Mouse (Mus musculus) intestine, embryonic 14.5 days (tissue): Measurements from ENCODE around the gene Stambp. TPM values are rescaled to one million over a fixed set of nuclear protein-coding genes. Genes with fewer than 3 reads are reported as not detected.

Experiments used
- ATAC-seq: fragments of 200-750 bp; cut with Nextera tagmentation; replicated peaks from 2 replicates; pipeline ENCODE4 v1.8.0; 2017; ENCODE audit warnings: low read depth, moderate number of reproducible peaks, moderate TSS enrichment, moderate library complexity; ENCODE audit not compliant: low FRiP score, low TSS enrichment
- DNase-seq: peaks from one replicate; pipeline ENCODE4 v3.0.0-alpha.2; 2018; ENCODE audit warnings: low spot score
- H3K27ac ChIP-seq: fragments of 300-500 bp; sonication (generic); 2 replicates; pipeline ENCODE4 v1.5.1; 2014; ENCODE audit warnings: low read depth, mild to moderate bottlenecking, control low read depth
- H3K27me3 ChIP-seq: fragments of 300-500 bp; sonication (generic); replicated peaks from 2 replicates; pipeline ENCODE4 v1.6.1; 2014; ENCODE audit warnings: low read length, control low read depth; ENCODE audit not compliant: control insufficient read depth, insufficient read depth
- H3K36me3 ChIP-seq: fragments of 300-500 bp; sonication (generic); 2 replicates; pipeline ENCODE4 v1.6.1; 2014; ENCODE audit warnings: low read length, control low read depth; ENCODE audit not compliant: control insufficient read depth, insufficient read depth
- H3K4me1 ChIP-seq: fragments of 300-500 bp; sonication (generic); replicated peaks from 2 replicates; pipeline ENCODE4 v1.6.1; 2014; ENCODE audit warnings: low read length, control low read depth, mixed read lengths; ENCODE audit not compliant: control insufficient read depth, insufficient read depth
- H3K4me2 ChIP-seq: fragments of 300-500 bp; sonication (generic); 2 replicates; pipeline ENCODE4 v1.6.1; 2014; ENCODE audit warnings: low read length
- H3K4me3 ChIP-seq: fragments of 300-500 bp; sonication (generic); 2 replicates; pipeline ENCODE4 v1.5.1; 2014; ENCODE audit warnings: low read depth, low read length, control low read depth, mixed read lengths
- H3K9ac ChIP-seq: fragments of 300-500 bp; sonication (generic); 2 replicates; pipeline ENCODE4 v1.6.1; 2014; ENCODE audit warnings: mild to moderate bottlenecking, low read length
- H3K9me3 ChIP-seq: fragments of 300-500 bp; sonication (generic); 2 replicates; pipeline ENCODE4 v1.6.1; 2016; ENCODE audit warnings: low read length, control low read depth; ENCODE audit not compliant: control insufficient read depth
- WGBS: fragments of 180-500 bp; shearing (Covaris S2); extraction: QIAGEN DNeasy Blood & Tissue Kit; methylation state at CpG from one replicate; pipeline ENCODE4 v1.1.7; 2014; 5-methylcytosine and 5-hydroxymethylcytosine counted together
- polyA plus RNA-seq: library from polyadenylated mRNA; unstranded; fragments of >200 nt; fragmentation: Nextera tagmentation; extraction: Ambion mirVana; gene quantifications from 2 replicates; pipeline ENCODE4 v1.2.1, GENCODE M21; 2014

Gene Stambp
- polyA plus RNA-seq, 1 experiment from 2014 or later = 23.8 TPM

- no peaks in the 10 kb centered on the region for H3K27me3 ChIP-seq
- H3K4me2 ChIP-seq = no peak overlapping the region
- no peak for ATAC-seq
- DNase-seq = no peak
- no peaks in the 10 kb centered on the region for H3K9me3 ChIP-seq
- no peak overlapping the region for H3K27ac ChIP-seq
- WGBS = 71% methylated on average over 3 of the region's 3 CpGs
- H3K4me3 ChIP-seq = no peak overlapping the region
- H3K4me1 ChIP-seq = peaks cover 5% of the 10 kb centered on the region; the same call in 1 of the 2 replicates
- no peak overlapping the region for H3K9ac ChIP-seq
- peaks cover 22% of the 10 kb centered on the region for H3K36me3 ChIP-seq
Measured at GRCm38 (mm10) chr6:83545778-83546177, 26.8 kb downstream of the Stambp start.

DNA sequence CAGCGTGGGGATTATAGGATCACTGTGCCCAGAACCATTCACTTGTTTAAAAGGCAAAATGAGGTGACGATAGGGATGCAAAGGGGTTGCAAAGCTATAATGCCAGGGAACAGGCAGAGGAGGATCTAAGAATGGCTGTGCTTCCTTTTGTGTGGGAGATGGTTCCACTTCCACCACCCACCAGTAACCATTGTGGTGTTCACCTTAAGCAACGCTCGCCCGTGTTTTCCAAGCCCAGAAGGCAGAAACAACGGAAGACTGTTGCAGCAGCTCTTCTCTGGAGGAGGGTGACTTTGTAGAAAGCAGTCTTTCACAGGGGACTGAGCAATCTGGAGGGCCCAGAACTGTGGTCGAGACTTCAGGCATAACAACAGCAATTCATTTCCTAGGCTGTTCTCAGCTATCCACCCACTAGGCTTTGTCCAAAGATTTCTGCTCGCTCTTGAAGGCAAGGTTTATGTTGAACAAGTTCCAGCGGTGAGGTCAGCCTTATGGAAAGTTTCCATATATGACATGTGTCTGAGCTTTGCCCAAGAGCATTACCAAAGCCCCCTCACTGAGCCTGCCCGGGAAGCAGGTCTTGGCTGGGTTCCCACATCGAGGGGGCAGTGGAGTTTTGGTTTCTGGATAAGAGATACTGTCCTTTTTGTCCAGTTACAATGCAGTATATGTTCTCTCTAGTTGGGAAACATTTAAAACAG lies 30.6 kb downstream of the Stambp start:
- WGBS = 58% methylated on average over 11 of the region's 11 CpGs
- no peak overlapping the region for H3K9ac ChIP-seq
- H3K4me1 ChIP-seq = peaks cover 7% of the 10 kb centered on the region
- H3K4me2 ChIP-seq = peak overlapping the region; percentile 2; the same call in 1 of the 2 replicates
- H3K36me3 ChIP-seq = peaks cover 21% of the 10 kb centered on the region
- no peaks in the 10 kb centered on the region for H3K27me3 ChIP-seq
- no peak overlapping the region for H3K4me3 ChIP-seq
- ATAC-seq (peak; percentile 58), DNase-seq (peak; percentile 56)
- H3K27ac ChIP-seq = peak overlapping the region; percentile 83
- no peaks in the 10 kb centered on the region for H3K9me3 ChIP-seq

DNA sequence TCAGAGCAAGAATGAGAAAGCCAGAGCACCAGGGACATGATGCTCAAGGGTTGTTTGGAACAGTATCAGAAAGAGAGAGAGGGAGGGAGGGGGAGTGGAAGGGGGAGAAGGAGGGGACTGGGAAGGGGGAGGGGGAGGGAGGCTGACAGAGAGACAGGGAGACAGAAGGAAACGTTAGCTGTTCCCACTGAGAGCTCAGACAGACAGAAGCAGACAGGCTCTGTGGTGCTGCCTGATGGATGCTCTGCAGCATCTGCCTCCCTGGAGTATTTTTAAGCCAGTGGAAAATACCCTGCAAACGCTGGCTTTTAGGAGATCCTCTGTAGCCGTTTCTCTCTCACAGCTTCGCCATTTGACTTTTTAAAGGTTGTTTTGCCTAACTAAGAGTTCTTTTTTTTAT lies 32.5 kb downstream of the Stambp start:
- H3K36me3 ChIP-seq = peaks cover 8% of the 10 kb centered on the region; the same call in 1 of the 2 replicates
- H3K4me3 ChIP-seq = no peak overlapping the region
- no peak overlapping the region for H3K9ac ChIP-seq
- H3K27me3 ChIP-seq = no peaks in the 10 kb centered on the region
- ATAC-seq (no peak), DNase-seq (no peak)
- 26% methylated on average over 4 of the region's 4 CpGs for WGBS
- no peaks in the 10 kb centered on the region for H3K9me3 ChIP-seq
- H3K4me2 ChIP-seq = no peak overlapping the region
- peaks cover 14% of the 10 kb centered on the region for H3K4me1 ChIP-seq
- H3K27ac ChIP-seq = peak overlapping the region; percentile 74

- Histone ChIP-seq H3K27me3 (no peaks in the 10 kb centered on the region), H3K36me3 (no peaks in the 10 kb centered on the region), H3K4me2 (peak overlapping the region; percentile 22; the same call in 1 of the 2 replicates), H3K9ac (peak overlapping the region; percentile 8; the same call in 1 of the 2 replicates), H3K4me1 (peaks cover 10% of the 10 kb centered on the region), H3K9me3 (no peaks in the 10 kb centered on the region), H3K4me3 (no peak overlapping the region), H3K27ac (peak overlapping the region; percentile 85)
- 31% methylated on average over 6 of the region's 6 CpGs for WGBS
- DNase-seq (no peak), ATAC-seq (peak; percentile 22; the same call in 1 of the 2 replicates)
Measured at GRCm38 (mm10) chr6:83536795-83537059, 35.8 kb downstream of the Stambp start.

- ATAC-seq (peak; percentile 64), DNase-seq (peak; percentile 62)
- peaks cover 10% of the 10 kb centered on the region for H3K4me1 ChIP-seq
- 41% methylated on average over 12 of the region's 12 CpGs for WGBS
- H3K27me3 ChIP-seq = no peaks in the 10 kb centered on the region
- H3K4me3 ChIP-seq = peak within 1 kb of the TSS; percentile 32
- H3K27ac ChIP-seq = peak within 1 kb of the TSS; percentile 85
- H3K4me2 ChIP-seq = peak within 1 kb of the TSS; percentile 40
- no peaks in the 10 kb centered on the region for H3K36me3 ChIP-seq
- H3K9me3 ChIP-seq = no peaks in the 10 kb centered on the region
- H3K9ac ChIP-seq = peak within 1 kb of the TSS; percentile 56
Measured at GRCm38 (mm10) chr6:83536028-83536794, 36.3 kb downstream of the Stambp start, which contains the start of gene Actg2. TSS of gene Actg2 (minus strand) at chr6:83536265.

GRCm38 (mm10) chr6:83532608-83533007 lies 39.9 kb downstream of the Stambp start:
- no peak for ATAC-seq
- Histone ChIP-seq H3K4me2 (peak overlapping the region; percentile 40), H3K27me3 (no peaks in the 10 kb centered on the region), H3K36me3 (no peaks in the 10 kb centered on the region), H3K4me3 (peak overlapping the region; percentile 32), H3K9me3 (no peaks in the 10 kb centered on the region), H3K4me1 (peaks cover 7% of the 10 kb centered on the region), H3K9ac (peak overlapping the region; percentile 56), H3K27ac (no peak overlapping the region)
- no peak for DNase-seq
- 73% methylated on average over 2 of the region's 2 CpGs for WGBS

- ATAC-seq (no peak), DNase-seq (no peak)
- H3K9ac ChIP-seq = no peak overlapping the region
Measured at GRCm38 (mm10) chr6:83523194-83523593, 49.3 kb downstream of the Stambp start.

GRCm38 (mm10) chr6:83521784-83522183 lies 50.7 kb downstream of the Stambp start:
- Histone ChIP-seq H3K9me3 (no peaks in the 10 kb centered on the region), H3K4me2 (no peak overlapping the region), H3K4me3 (no peak overlapping the region), H3K9ac (no peak overlapping the region), H3K36me3 (peaks cover 15% of the 10 kb centered on the region; the same call in 1 of the 2 replicates), H3K27me3 (no peaks in the 10 kb centered on the region), H3K4me1 (peaks cover 4% of the 10 kb centered on the region; the same call in 1 of the 2 replicates), H3K27ac (no peak overlapping the region)
- ATAC-seq = no peak
- 56% methylated on average over 6 of the region's 6 CpGs for WGBS
- DNase-seq = no peak

More at GRCm38 (mm10) chr6:83523194-83523593, 49.3 kb downstream of the Stambp start:
- Histone ChIP-seq H3K4me1 (peaks cover 4% of the 10 kb centered on the region; the same call in 1 of the 2 replicates), H3K9me3 (no peaks in the 10 kb centered on the region), H3K4me2 (no peak overlapping the region), H3K4me3 (no peak overlapping the region), H3K27me3 (no peaks in the 10 kb centered on the region), H3K36me3 (peaks cover 15% of the 10 kb centered on the region; the same call in 1 of the 2 replicates), H3K27ac (no peak overlapping the region)
- WGBS = 18% methylated on average over 6 of the region's 6 CpGs
